Mouse (Mus musculus) forebrain, embryonic 13.5 days (tissue): ENCODE data around the gene Trim26. TPM values are rescaled to one million over a fixed set of nuclear protein-coding genes. Genes with fewer than 3 reads are reported as not detected.

Experiments used
- ATAC-seq: fragments of 200-750 bp; cut with Nextera tagmentation; 2 replicates; pipeline ENCODE4 v1.8.0; 2017
- H3K27ac ChIP-seq: fragments of 300-500 bp; sonication (generic); 2 replicates; pipeline ENCODE4 v1.5.1; 2015; ENCODE audit warnings: inconsistent platforms, mild to moderate bottlenecking, moderate library complexity
- H3K27me3 ChIP-seq: fragments of 300-500 bp; sonication (generic); 2 replicates; pipeline ENCODE4 v1.6.1; 2015; ENCODE audit warnings: mild to moderate bottlenecking, inconsistent platforms
- H3K36me3 ChIP-seq: fragments of 300-500 bp; sonication (generic); 2 replicates; pipeline ENCODE4 v1.6.1; 2015; ENCODE audit warnings: mild to moderate bottlenecking, inconsistent platforms; ENCODE audit not compliant: poor library complexity, severe bottlenecking
- H3K4me1 ChIP-seq: fragments of 300-500 bp; sonication (generic); 2 replicates; pipeline ENCODE4 v1.6.1; 2015; ENCODE audit warnings: inconsistent platforms
- H3K4me2 ChIP-seq: fragments of 300-500 bp; sonication (generic); 2 replicates; pipeline ENCODE4 v1.6.1; 2015; ENCODE audit warnings: inconsistent platforms, mild to moderate bottlenecking, moderate library complexity
- H3K4me3 ChIP-seq: fragments of 300-500 bp; sonication (generic); 2 replicates; pipeline ENCODE4 v1.5.1; 2015; ENCODE audit warnings: mild to moderate bottlenecking, inconsistent platforms
- H3K9ac ChIP-seq: fragments of 300-500 bp; sonication (generic); 2 replicates; pipeline ENCODE4 v1.6.1; 2015; ENCODE audit warnings: mild to moderate bottlenecking, inconsistent platforms
- H3K9me3 ChIP-seq: fragments of 300-500 bp; sonication (generic); replicated peaks from 2 replicates; pipeline ENCODE4 v1.6.1; 2016; ENCODE audit warnings: inconsistent platforms
- WGBS: fragments of 180-500 bp; shearing (Covaris S2); methylation state at CpG from one replicate; pipeline ENCODE4 v1.1.7; 2015; 5-methylcytosine and 5-hydroxymethylcytosine counted together
- polyA plus RNA-seq: library from polyadenylated mRNA; unstranded; fragments of >200 nt; fragmentation: Nextera tagmentation; extraction: Ambion mirVana; gene quantifications from 2 replicates; pipeline ENCODE4 v1.2.1, GENCODE M21; 2015

Trim26 gene
- polyA plus RNA-seq, 1 experiment from 2014 or later = 39.2 TPM

- WGBS = 37% methylated on average over 12 of the region's 12 CpGs
- H3K27me3 ChIP-seq = no peaks in the 10 kb centered on the region
- H3K27ac ChIP-seq = no peak overlapping the region
- no peak overlapping the region; the same call in 1 of the 2 replicates for H3K4me3 ChIP-seq
- H3K9me3 ChIP-seq = no peaks in the 10 kb centered on the region
- H3K36me3 ChIP-seq = no peaks in the 10 kb centered on the region
- H3K4me2 ChIP-seq = peak overlapping the region; percentile 59
- H3K4me1 ChIP-seq = peaks cover 17% of the 10 kb centered on the region
- H3K9ac ChIP-seq = no peak overlapping the region
- no peak for ATAC-seq
Observed at GRCm38 (mm10) chr17:36835591-36836426, 1.1 kb upstream of the Trim26 start.

GRCm38 (mm10) chr17:36836427-36836812 is 514 bp upstream of the Trim26 start:
- 18% methylated on average over 3 of the region's 3 CpGs for WGBS
- H3K36me3 ChIP-seq = no peaks in the 10 kb centered on the region
- no peaks in the 10 kb centered on the region for H3K9me3 ChIP-seq

GRCm38 (mm10) chr17:36839001-36839400 is 2.1 kb downstream of the Trim26 start:
- Histone ChIP-seq H3K36me3 (no peaks in the 10 kb centered on the region), H3K4me2 (no peak overlapping the region), H3K27ac (no peak overlapping the region), H3K9ac (no peak overlapping the region), H3K9me3 (no peaks in the 10 kb centered on the region), H3K4me1 (peaks cover 17% of the 10 kb centered on the region), H3K4me3 (no peak overlapping the region), H3K27me3 (no peaks in the 10 kb centered on the region)
- no peak for ATAC-seq
- whole genome bisulfite sequencing = 85% methylated on average over 5 of the region's 5 CpGs

More at GRCm38 (mm10) chr17:36836427-36836812, 514 bp upstream of the Trim26 start:
- peak overlapping the region; percentile 71 for H3K4me3 ChIP-seq
- ATAC-seq = peak; percentile 39
- peak overlapping the region; percentile 20; the same call in 1 of the 2 replicates for H3K27ac ChIP-seq
- H3K27me3 ChIP-seq = no peaks in the 10 kb centered on the region
- H3K4me2 ChIP-seq = peak overlapping the region; percentile 59
- H3K9ac ChIP-seq = peak overlapping the region; percentile 82
- peaks cover 17% of the 10 kb centered on the region for H3K4me1 ChIP-seq

GRCm38 (mm10) chr17:36839931-36840330 is 3.0 kb downstream of the Trim26 start:
- Histone ChIP-seq H3K4me2 (no peak overlapping the region), H3K4me3 (no peak overlapping the region), H3K27me3 (no peaks in the 10 kb centered on the region), H3K4me1 (peaks cover 17% of the 10 kb centered on the region), H3K9me3 (no peaks in the 10 kb centered on the region), H3K9ac (no peak overlapping the region), H3K27ac (no peak overlapping the region), H3K36me3 (no peaks in the 10 kb centered on the region)
- no peak for ATAC-seq
- 84% methylated on average over 3 of the region's 3 CpGs for WGBS

GRCm38 (mm10) chr17:36840961-36841445 is 4.1 kb downstream of the Trim26 start:
- Histone ChIP-seq H3K9ac (no peak overlapping the region), H3K4me2 (no peak overlapping the region), H3K36me3 (no peaks in the 10 kb centered on the region), H3K9me3 (no peaks in the 10 kb centered on the region), H3K4me3 (no peak overlapping the region), H3K27ac (no peak overlapping the region), H3K4me1 (peaks cover 16% of the 10 kb centered on the region), H3K27me3 (no peaks in the 10 kb centered on the region)
- ATAC-seq = no peak

- Histone ChIP-seq H3K27ac (no peak overlapping the region), H3K36me3 (no peaks in the 10 kb centered on the region), H3K9ac (no peak overlapping the region), H3K4me1 (no peaks in the 10 kb centered on the region), H3K27me3 (no peaks in the 10 kb centered on the region), H3K4me2 (no peak overlapping the region), H3K9me3 (no peaks in the 10 kb centered on the region), H3K4me3 (no peak overlapping the region)
- ATAC-seq = no peak
- 83% methylated on average over 7 of the region's 7 CpGs for WGBS
Observed at GRCm38 (mm10) chr17:36843696-36844095, 6.8 kb downstream of the Trim26 start.

GRCm38 (mm10) chr17:36844286-36844719 is 7.4 kb downstream of the Trim26 start:
- Histone ChIP-seq H3K36me3 (no peaks in the 10 kb centered on the region), H3K9me3 (no peaks in the 10 kb centered on the region), H3K4me2 (no peak overlapping the region), H3K4me1 (no peaks in the 10 kb centered on the region), H3K9ac (no peak overlapping the region), H3K4me3 (no peak overlapping the region), H3K27ac (no peak overlapping the region), H3K27me3 (no peaks in the 10 kb centered on the region)
- ATAC-seq = no peak

GRCm38 (mm10) chr17:36844725-36845124 is 7.8 kb downstream of the Trim26 start:
- ATAC-seq = no peak
- no peaks in the 10 kb centered on the region for H3K9me3 ChIP-seq
- H3K9ac ChIP-seq = no peak overlapping the region
- no peak overlapping the region for H3K4me2 ChIP-seq
- no peaks in the 10 kb centered on the region for H3K4me1 ChIP-seq
- H3K4me3 ChIP-seq = no peak overlapping the region
- H3K27ac ChIP-seq = no peak overlapping the region
- H3K27me3 ChIP-seq = no peaks in the 10 kb centered on the region
- H3K36me3 ChIP-seq = no peaks in the 10 kb centered on the region
- 84% methylated on average over 1 of the region's 1 CpGs for WGBS

GRCm38 (mm10) chr17:36848911-36849310 is 12.0 kb downstream of the Trim26 start:
- no peak overlapping the region for H3K4me2 ChIP-seq
- WGBS = 84% methylated on average over 5 of the region's 5 CpGs
- no peak for ATAC-seq
- no peak overlapping the region for H3K27ac ChIP-seq
- H3K27me3 ChIP-seq = no peaks in the 10 kb centered on the region
- peaks cover 34% of the 10 kb centered on the region for H3K36me3 ChIP-seq
- H3K9me3 ChIP-seq = no peaks in the 10 kb centered on the region
- no peak overlapping the region for H3K9ac ChIP-seq
- no peak overlapping the region for H3K4me3 ChIP-seq
- H3K4me1 ChIP-seq = 0 out of 2 replicates have a peak, but pooled peaks cover 4% of the 10 kb centered on the region

GRCm38 (mm10) chr17:36849992-36850391 is 13.1 kb downstream of the Trim26 start:
- Histone ChIP-seq H3K4me2 (no peak overlapping the region), H3K27me3 (no peaks in the 10 kb centered on the region), H3K27ac (no peak overlapping the region), H3K4me3 (no peak overlapping the region), H3K9me3 (no peaks in the 10 kb centered on the region), H3K9ac (no peak overlapping the region), H3K4me1 (0 out of 2 replicates have a peak, but pooled peaks cover 4% of the 10 kb centered on the region), H3K36me3 (peaks cover 44% of the 10 kb centered on the region)
- ATAC-seq = no peak
- WGBS = 92% methylated on average over 2 of the region's 2 CpGs

- WGBS = 86% methylated on average over 5 of the region's 5 CpGs
- Histone ChIP-seq H3K4me3 (no peak overlapping the region), H3K9me3 (no peaks in the 10 kb centered on the region), H3K27me3 (no peaks in the 10 kb centered on the region), H3K36me3 (peaks cover 54% of the 10 kb centered on the region), H3K9ac (no peak overlapping the region), H3K4me2 (no peak overlapping the region), H3K4me1 (0 out of 2 replicates have a peak, but pooled peaks cover 4% of the 10 kb centered on the region), H3K27ac (no peak overlapping the region)
- no peak for ATAC-seq
Observed at GRCm38 (mm10) chr17:36851200-36851599, 14.3 kb downstream of the Trim26 start.

- no peak for ATAC-seq
- 90% methylated on average over 5 of the region's 5 CpGs for WGBS
- H3K4me3 ChIP-seq = no peak overlapping the region
- H3K4me2 ChIP-seq = no peak overlapping the region
- H3K9ac ChIP-seq = no peak overlapping the region
- H3K36me3 ChIP-seq = peaks cover 58% of the 10 kb centered on the region
- H3K9me3 ChIP-seq = no peaks in the 10 kb centered on the region
- 0 out of 2 replicates have a peak, but pooled peaks cover 4% of the 10 kb centered on the region for H3K4me1 ChIP-seq
- H3K27me3 ChIP-seq = no peaks in the 10 kb centered on the region
- no peak overlapping the region for H3K27ac ChIP-seq
Observed at GRCm38 (mm10) chr17:36851627-36852026, 14.7 kb downstream of the Trim26 start.
